Mouse (Mus musculus) cerebellum, adult 8-10 months (tissue): ENCODE data around the gene Lekr1.

ENCODE experiments used
- DNase-seq: peaks from one replicate; pipeline ENCODE4 v3.0.0; 2022

The Lekr1 gene

GRCm38 (mm10) chr3:65656902-65657660, 8.9 kb upstream of the Lekr1 start:
- DNase-seq, result no peak

GRCm38 (mm10) chr3:65658081-65658612, 7.9 kb upstream of the Lekr1 start:
- no peak for DNase-seq

GRCm38 (mm10) chr3:65658721-65659619, 7.1 kb upstream of the Lekr1 start:
- DNase-seq, result peak; percentile 56

- DNase-seq, result no peak
Observed at GRCm38 (mm10) chr3:65659620-65659932, 6.5 kb upstream of the Lekr1 start.

- no peak for DNase-seq
Observed at GRCm38 (mm10) chr3:65660336-65660735, 5.7 kb upstream of the Lekr1 start.

- no peak for DNase-seq
Observed at GRCm38 (mm10) chr3:65661731-65662130, 4.3 kb upstream of the Lekr1 start.

- DNase-seq, result no peak
Observed at GRCm38 (mm10) chr3:65663176-65663575, 2.9 kb upstream of the Lekr1 start.

GRCm38 (mm10) chr3:65670216-65670615, 4.2 kb downstream of the Lekr1 start:
- DNase-seq, result no peak

GRCm38 (mm10) chr3:65673725-65674124, 7.7 kb downstream of the Lekr1 start:
- no peak for DNase-seq

- no peak for DNase-seq
Observed at GRCm38 (mm10) chr3:65680612-65681011, 14.6 kb downstream of the Lekr1 start.

GRCm38 (mm10) chr3:65689705-65690104, 23.7 kb downstream of the Lekr1 start:
- no peak for DNase-seq

- no peak for DNase-seq
Observed at GRCm38 (mm10) chr3:65690850-65691249, 24.8 kb downstream of the Lekr1 start.

- DNase-seq, result no peak
Observed at GRCm38 (mm10) chr3:65699704-65700103, 33.7 kb downstream of the Lekr1 start.

GRCm38 (mm10) chr3:65714372-65714771, 48.3 kb downstream of the Lekr1 start:
- DNase-seq, result no peak

- no peak for DNase-seq
Observed at GRCm38 (mm10) chr3:65717406-65717805, 51.4 kb downstream of the Lekr1 start.

- DNase-seq, result no peak
Observed at GRCm38 (mm10) chr3:65722897-65723296, 56.9 kb downstream of the Lekr1 start.

GRCm38 (mm10) chr3:65723664-65724063, 57.6 kb downstream of the Lekr1 start:
- no peak for DNase-seq

- DNase-seq, result no peak
Observed at GRCm38 (mm10) chr3:65737816-65738215, 71.8 kb downstream of the Lekr1 start.

GRCm38 (mm10) chr3:65744936-65745335, 78.9 kb downstream of the Lekr1 start:
- DNase-seq, result no peak

GRCm38 (mm10) chr3:65764511-65765508, 98.8 kb downstream of the Lekr1 start:
- DNase-seq, result no peak

- DNase-seq, result no peak
Observed at GRCm38 (mm10) chr3:65766387-65766786, 100.4 kb downstream of the Lekr1 start.

- no peak for DNase-seq
Observed at GRCm38 (mm10) chr3:65767202-65767862, 101.3 kb downstream of the Lekr1 start.
